Mouse (Mus musculus) inflammation-experienced regulatory T-cells, adult 16 weeks (primary cell): ENCODE measurements around the gene Grem2. TPM values are rescaled to one million over a fixed set of nuclear protein-coding genes. Genes with fewer than 3 reads are reported as not detected.

Experiments
- polyA plus RNA-seq: library from polyadenylated mRNA; unstranded; fragments of 100-300 nt; shearing (Covaris generic); gene quantifications from one replicate; pipeline ENCODE4 v1.2.1, GENCODE M21; 2017

Grem2 gene
- polyA plus RNA-seq: not detected

DNA sequence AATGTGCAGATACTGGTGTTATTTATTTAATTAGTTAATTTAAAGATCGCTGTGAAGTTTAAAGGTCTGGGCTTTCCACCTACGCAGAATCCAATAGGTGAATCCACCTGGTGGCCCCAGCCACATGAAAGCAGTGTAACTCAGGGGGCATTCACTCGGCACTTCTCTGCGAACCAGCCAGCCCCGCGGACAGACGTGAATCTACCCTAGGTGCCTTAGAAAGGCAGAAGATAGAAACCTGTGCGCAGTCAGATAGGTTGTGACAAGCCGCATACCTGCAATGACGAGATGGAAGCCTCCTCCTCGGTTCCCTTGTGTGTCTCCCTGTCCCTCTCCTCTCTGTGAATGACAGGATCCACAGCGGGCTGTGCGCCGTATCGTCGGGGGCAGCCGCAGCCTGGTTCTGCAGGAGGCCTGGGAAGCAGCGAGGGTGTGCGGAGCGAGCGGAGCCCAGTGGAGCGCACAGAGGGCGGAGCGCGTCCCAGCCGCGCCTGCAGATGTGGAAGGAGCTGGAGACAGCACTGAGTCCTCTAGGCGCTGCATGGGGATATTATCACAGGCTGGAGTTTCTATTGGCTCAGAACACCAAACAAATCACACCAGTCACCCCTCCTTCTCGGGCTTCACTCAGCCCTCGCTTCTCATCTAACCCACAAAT is at the start of gene Grem2:
Gene Grem2 (minus strand): TSS at position 522 of the 658 bp plus-strand sequence.

